Mouse (Mus musculus): Measurements from ENCODE around the gene Sytl2. TPM values are rescaled to one million over a fixed set of nuclear protein-coding genes. Genes with fewer than 3 reads are reported as not detected.

Gene Sytl2
- total and polyA plus RNA-seq, 3 experiments: 0.49 TPM; not detected in 2

DNA sequence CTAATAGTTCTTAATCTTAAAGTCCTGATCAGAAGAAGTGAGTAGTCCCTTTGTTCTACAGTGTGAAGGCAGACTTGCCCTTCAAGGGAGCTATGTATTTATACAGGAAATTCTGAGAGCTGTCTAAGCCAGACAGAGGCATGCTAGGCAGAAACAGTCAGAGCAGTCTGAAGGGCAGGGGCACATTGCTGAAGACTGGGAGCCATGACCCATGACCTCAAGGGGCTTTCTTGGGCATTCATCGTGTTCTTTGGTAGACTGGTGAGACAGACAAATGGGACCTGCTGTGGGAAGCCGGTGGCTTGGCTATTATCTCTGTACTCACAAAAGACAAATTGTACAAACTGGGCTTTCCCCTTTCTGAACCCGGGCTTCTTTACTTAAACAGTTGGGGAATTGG lies 4.0 kb downstream of the Sytl2 start:
- TF ChIP-seq POLR2AphosphoS5 (IDR thresholded peaks at IDR 0.05; ENCODE audit: insufficient replicate concordance, low read depth, low read length) (no peak), CTCF (IDR thresholded peaks at IDR 0.05; ENCODE audit: low read depth, low read length) (no peak), GATA1 (IDR thresholded peaks at IDR 0.05; ENCODE audit: borderline replicate concordance, low read length) (no peak), GATA2 (IDR thresholded peaks at IDR 0.05; ENCODE audit: borderline replicate concordance, low read depth, low read length) (no peak), TAL1 (conservative IDR thresholded peaks at IDR 0.05; ENCODE audit: low read depth, low read length) (no peak)
- Histone ChIP-seq H3K9me3 (replicated peaks) (no peaks in the 10 kb centered on the region), H3K36me3 (replicated peaks) (no peaks in the 10 kb centered on the region), H3K27me3 (ENCODE audit: insufficient read depth, low read length) (no peaks in the 10 kb centered on the region), H3K4me1 (ENCODE audit: insufficient read depth, low read depth, low read length) (no peaks in the 10 kb centered on the region), H3K4me3 (ENCODE audit: low read depth, low read length) (no peak overlapping the region)
- no peak for ATAC-seq (ENCODE audit: extremely low read depth, insufficient number of reproducible peaks, low FRiP score, poor library complexity, severe bottlenecking)
- DNase-seq (ENCODE audit: low spot score): no peak

DNA sequence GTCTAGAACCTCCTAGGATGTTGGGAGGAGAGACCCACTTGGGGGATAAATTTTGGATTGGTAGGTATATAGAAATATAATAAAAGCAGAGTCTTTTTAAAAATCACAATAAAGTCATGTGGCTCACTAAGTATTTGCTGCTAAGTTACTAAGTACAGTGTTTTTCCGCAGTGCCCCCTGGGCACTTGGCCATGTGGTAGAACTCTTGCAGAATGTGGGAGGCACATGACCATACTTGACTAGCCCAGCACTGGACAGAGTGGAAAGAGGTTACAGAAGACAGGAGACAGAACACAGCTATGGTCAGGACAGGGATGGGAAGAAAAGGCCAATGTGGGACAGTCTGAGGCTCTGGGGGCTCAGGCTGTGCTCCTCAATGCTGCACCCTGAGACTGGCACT lies 4.9 kb downstream of the Sytl2 start:
- Histone ChIP-seq H3K9me3 (replicated peaks) (no peaks in the 10 kb centered on the region), H3K36me3 (replicated peaks) (no peaks in the 10 kb centered on the region), H3K27me3 (ENCODE audit: insufficient read depth, low read length) (no peaks in the 10 kb centered on the region), H3K4me3 (ENCODE audit: low read depth, low read length) (no peak overlapping the region), H3K4me1 (ENCODE audit: insufficient read depth, low read depth, low read length) (no peaks in the 10 kb centered on the region)
- no peak for ATAC-seq (ENCODE audit: extremely low read depth, insufficient number of reproducible peaks, low FRiP score, poor library complexity, severe bottlenecking)
- no peak for TF ChIP-seq TAL1 (conservative IDR thresholded peaks at IDR 0.05; ENCODE audit: low read depth, low read length)
- no peak for TF ChIP-seq POLR2AphosphoS5 (IDR thresholded peaks at IDR 0.05; ENCODE audit: insufficient replicate concordance, low read depth, low read length)
- TF ChIP-seq GATA1 (IDR thresholded peaks at IDR 0.05; ENCODE audit: borderline replicate concordance, low read length): no peak
- no peak for TF ChIP-seq GATA2 (IDR thresholded peaks at IDR 0.05; ENCODE audit: borderline replicate concordance, low read depth, low read length)
- no peak for TF ChIP-seq CTCF (IDR thresholded peaks at IDR 0.05; ENCODE audit: low read depth, low read length)
- no peak for DNase-seq (ENCODE audit: low spot score)

DNA sequence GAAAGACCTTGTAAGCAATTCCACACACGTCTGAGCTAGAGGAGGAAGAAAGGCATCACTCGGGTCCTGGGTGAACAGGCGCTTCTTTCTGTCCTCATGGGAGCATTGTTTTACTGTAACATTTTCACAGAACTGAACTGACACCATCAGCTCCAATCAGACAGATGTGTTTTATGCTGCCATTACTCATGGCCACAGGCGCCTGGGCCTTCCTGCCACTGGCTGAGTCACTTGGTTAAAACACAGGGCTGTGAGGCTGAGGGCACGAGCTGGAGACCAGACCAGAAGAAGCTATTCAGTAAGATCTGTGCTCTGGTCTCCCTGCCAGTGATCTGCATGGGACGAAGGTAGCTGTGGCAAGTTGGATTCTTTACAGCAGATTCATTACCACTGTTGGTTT lies 6.0 kb downstream of the Sytl2 start:
- Histone ChIP-seq H3K9me3 (replicated peaks) (no peaks in the 10 kb centered on the region), H3K36me3 (replicated peaks) (no peaks in the 10 kb centered on the region), H3K4me1 (ENCODE audit: insufficient read depth, low read depth, low read length) (no peaks in the 10 kb centered on the region), H3K4me3 (ENCODE audit: low read depth, low read length) (no peak overlapping the region), H3K27me3 (ENCODE audit: insufficient read depth, low read length) (no peaks in the 10 kb centered on the region)
- DNase-seq (ENCODE audit: low spot score): no peak
- ATAC-seq (ENCODE audit: extremely low read depth, insufficient number of reproducible peaks, low FRiP score, poor library complexity, severe bottlenecking): no peak
- TF ChIP-seq GATA1 (IDR thresholded peaks at IDR 0.05; ENCODE audit: borderline replicate concordance, low read length) (no peak), GATA2 (IDR thresholded peaks at IDR 0.05; ENCODE audit: borderline replicate concordance, low read depth, low read length) (no peak), TAL1 (conservative IDR thresholded peaks at IDR 0.05; ENCODE audit: low read depth, low read length) (no peak), CTCF (IDR thresholded peaks at IDR 0.05; ENCODE audit: low read depth, low read length) (no peak), POLR2AphosphoS5 (IDR thresholded peaks at IDR 0.05; ENCODE audit: insufficient replicate concordance, low read depth, low read length) (no peak)

DNA sequence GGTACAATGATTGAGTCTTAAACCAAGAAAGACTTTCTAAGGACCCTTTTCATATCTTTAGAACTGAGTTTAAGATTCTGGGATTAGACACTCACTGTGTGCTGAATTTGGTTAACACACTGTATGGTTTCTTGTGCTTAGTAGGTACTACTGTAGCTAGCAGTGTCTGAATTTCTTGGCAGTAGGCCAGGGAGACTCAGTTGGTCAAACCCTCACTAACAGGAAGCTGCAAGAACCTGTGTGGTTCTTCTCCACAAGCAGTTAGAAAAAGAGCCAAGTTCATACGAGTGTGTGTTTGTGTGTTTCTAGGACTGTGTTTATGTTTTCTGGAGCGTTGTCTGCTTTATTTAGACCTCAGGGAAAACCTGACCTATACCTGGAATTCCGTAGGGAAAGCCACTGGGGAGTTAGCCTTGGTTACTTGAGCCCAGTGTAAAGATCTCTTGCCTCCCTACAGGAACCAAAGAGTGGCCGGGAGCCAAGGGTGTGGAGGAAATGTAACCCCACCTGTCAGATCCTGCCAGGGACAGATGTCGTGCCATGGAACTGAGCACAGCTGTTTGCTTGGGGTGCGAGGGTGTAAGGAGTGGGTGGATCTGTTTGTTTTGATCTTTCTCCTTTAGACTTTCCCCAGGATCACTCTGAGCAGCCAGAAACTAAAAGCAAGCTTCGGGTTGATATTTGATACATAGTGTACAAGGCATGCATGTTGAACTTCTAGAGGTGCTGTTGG lies 10.3 kb downstream of the Sytl2 start:
- Histone ChIP-seq H3K36me3 (replicated peaks) (no peaks in the 10 kb centered on the region), H3K4me3 (ENCODE audit: low read depth, low read length) (no peak overlapping the region), H3K4me1 (ENCODE audit: insufficient read depth, low read depth, low read length) (no peaks in the 10 kb centered on the region), H3K9me3 (replicated peaks) (no peaks in the 10 kb centered on the region), H3K27me3 (ENCODE audit: insufficient read depth, low read length) (no peaks in the 10 kb centered on the region)
- ATAC-seq (ENCODE audit: extremely low read depth, insufficient number of reproducible peaks, low FRiP score, poor library complexity, severe bottlenecking) (no peak), DNase-seq (ENCODE audit: low spot score) (no peak)
- TF ChIP-seq GATA1 (IDR thresholded peaks at IDR 0.05; ENCODE audit: borderline replicate concordance, low read length): no peak
- no peak for TF ChIP-seq POLR2AphosphoS5 (IDR thresholded peaks at IDR 0.05; ENCODE audit: insufficient replicate concordance, low read depth, low read length)
- no peak for TF ChIP-seq TAL1 (conservative IDR thresholded peaks at IDR 0.05; ENCODE audit: low read depth, low read length)
- no peak for TF ChIP-seq CTCF (IDR thresholded peaks at IDR 0.05; ENCODE audit: low read depth, low read length)
- TF ChIP-seq GATA2 (IDR thresholded peaks at IDR 0.05; ENCODE audit: borderline replicate concordance, low read depth, low read length): no peak

DNA sequence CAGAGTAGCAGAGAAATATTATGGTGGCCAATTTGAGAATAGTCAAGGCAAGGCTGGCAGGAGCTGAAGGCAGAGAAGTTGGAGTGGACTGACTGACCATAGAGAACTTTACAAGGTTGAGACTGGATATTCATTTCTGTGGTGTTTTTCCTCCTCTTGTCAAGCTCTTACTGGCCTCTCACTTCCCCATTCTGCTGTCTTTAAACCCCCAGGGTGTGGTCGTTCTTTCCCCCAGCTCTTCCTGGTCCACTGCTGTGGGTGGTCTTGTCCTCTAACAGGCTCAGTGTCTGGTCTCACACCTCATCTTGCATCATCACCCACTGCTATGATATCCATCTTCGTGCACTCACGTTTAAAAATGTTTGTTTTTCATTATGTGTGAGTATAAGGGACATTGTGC lies 11.4 kb downstream of the Sytl2 start:
- no peaks in the 10 kb centered on the region for H3K4me1 ChIP-seq (ENCODE audit: insufficient read depth, low read depth, low read length)
- no peak for ATAC-seq (ENCODE audit: extremely low read depth, insufficient number of reproducible peaks, low FRiP score, poor library complexity, severe bottlenecking)
- H3K4me3 ChIP-seq (ENCODE audit: low read depth, low read length): no peak overlapping the region
- no peaks in the 10 kb centered on the region for H3K9me3 ChIP-seq (replicated peaks)
- no peaks in the 10 kb centered on the region for H3K27me3 ChIP-seq (ENCODE audit: insufficient read depth, low read length)
- DNase-seq (ENCODE audit: low spot score): no peak
- H3K36me3 ChIP-seq (replicated peaks): no peaks in the 10 kb centered on the region
- TF ChIP-seq GATA2 (IDR thresholded peaks at IDR 0.05; ENCODE audit: borderline replicate concordance, low read depth, low read length) (no peak), GATA1 (IDR thresholded peaks at IDR 0.05; ENCODE audit: borderline replicate concordance, low read length) (no peak), POLR2AphosphoS5 (IDR thresholded peaks at IDR 0.05; ENCODE audit: insufficient replicate concordance, low read depth, low read length) (no peak)

DNA sequence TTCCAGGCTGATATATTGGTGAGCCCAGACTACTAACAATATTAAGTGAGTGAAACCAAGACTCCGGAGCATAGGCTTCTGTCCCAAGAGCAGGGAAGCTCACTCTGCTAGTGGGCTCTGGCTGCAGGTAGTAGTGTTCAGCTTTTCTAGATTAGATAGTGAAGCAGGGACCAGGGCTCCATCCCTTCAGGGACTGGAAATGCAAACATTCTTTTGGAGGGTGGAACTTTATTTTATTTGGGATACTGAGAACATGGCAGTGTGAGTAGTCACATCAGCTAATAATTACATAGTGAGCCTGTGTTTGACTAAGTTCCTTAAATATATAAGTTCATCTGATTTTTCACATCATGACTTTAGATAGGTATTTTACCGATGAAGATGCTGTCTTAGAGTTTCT lies 14.8 kb downstream of the Sytl2 start:
- DNase-seq (ENCODE audit: low spot score) (no peak), ATAC-seq (ENCODE audit: extremely low read depth, insufficient number of reproducible peaks, low FRiP score, poor library complexity, severe bottlenecking) (no peak)
- H3K9me3 ChIP-seq (replicated peaks): no peaks in the 10 kb centered on the region
- no peaks in the 10 kb centered on the region for H3K4me1 ChIP-seq (ENCODE audit: insufficient read depth, low read depth, low read length)
- no peak for TF ChIP-seq CTCF (IDR thresholded peaks at IDR 0.05; ENCODE audit: low read depth, low read length)
- no peak for TF ChIP-seq TAL1 (conservative IDR thresholded peaks at IDR 0.05; ENCODE audit: low read depth, low read length)
- TF ChIP-seq GATA2 (IDR thresholded peaks at IDR 0.05; ENCODE audit: borderline replicate concordance, low read depth, low read length): no peak
- TF ChIP-seq GATA1 (IDR thresholded peaks at IDR 0.05; ENCODE audit: borderline replicate concordance, low read length): no peak
- TF ChIP-seq POLR2AphosphoS5 (IDR thresholded peaks at IDR 0.05; ENCODE audit: insufficient replicate concordance, low read depth, low read length): no peak
- 0 out of 2 replicates have a peak, but pooled peaks cover 2% of the 10 kb centered on the region for H3K27me3 ChIP-seq (ENCODE audit: insufficient read depth, low read length)
- no peaks in the 10 kb centered on the region for H3K36me3 ChIP-seq (replicated peaks)
- H3K4me3 ChIP-seq (ENCODE audit: low read depth, low read length): no peak overlapping the region
